ENCODE assay signal across 19 mouse cellular contexts in the genomic region with DNA sequence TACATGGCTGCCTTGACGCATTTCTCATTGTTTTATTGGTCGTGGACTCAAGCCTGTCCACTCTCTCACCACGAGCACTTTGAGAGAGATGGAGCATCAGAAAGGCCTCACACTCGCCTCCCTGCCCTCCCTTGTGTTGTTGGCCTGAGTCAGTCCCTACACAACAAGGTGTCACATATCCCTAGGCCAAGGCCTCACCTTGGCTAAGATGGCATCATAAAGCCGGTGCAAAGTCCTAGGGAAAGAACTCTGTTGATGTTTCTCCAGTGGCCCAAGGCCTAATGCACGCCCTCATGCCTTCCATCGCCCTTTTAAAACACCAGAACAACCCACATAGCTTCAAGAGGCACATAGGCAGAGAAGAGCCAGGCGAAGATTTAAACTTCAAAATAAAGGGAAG.
"Had no signal": no experiment of that assay in that cellular context is flagged by ENCODE, and none has a peak within 500 bp of the region (broad histone marks: within the 10 kb centered on the region; RNA-seq: fewer than 3 reads in every experiment).

No protein-coding gene starts in this region.

- H3K4me2 ChIP-seq: liver, embryonic 13.5 days; liver, embryonic 15.5 days; lung, embryonic 15.5 days; midbrain, embryonic 11.5 days; midbrain, embryonic 13.5 days; midbrain, embryonic 15.5 days; neural tube, embryonic 12.5 days; stomach, embryonic 15.5 days had no signal

- H3K36me3 ChIP-seq: liver, embryonic 13.5 days; liver, embryonic 15.5 days; lung, embryonic 15.5 days; midbrain, embryonic 13.5 days; midbrain, embryonic 15.5 days; neural tube, embryonic 12.5 days; stomach, embryonic 15.5 days had no signal

- DNase-seq: liver, embryonic 13.5 days; liver, postnatal 0 days; lung, adult 2 months; right cerebral cortex, postnatal 25 days; right cerebral cortex, postnatal 4 days; thymus, adult 2 months; thymus, postnatal 25 days; thymus, postnatal 4 days had no signal

- ATAC-seq: liver, postnatal 0 days; lung, postnatal 0 days; midbrain, embryonic 13.5 days; midbrain, embryonic 15.5 days had no signal

- H3K4me3 ChIP-seq: liver, embryonic 13.5 days; liver, embryonic 15.5 days; lung, embryonic 15.5 days; megakaryocyte, embryonic 14.5 days; midbrain, embryonic 13.5 days; midbrain, embryonic 15.5 days; neural tube, embryonic 12.5 days; stomach, embryonic 15.5 days had no signal

- H3K9me3 ChIP-seq: liver, embryonic 13.5 days; liver, embryonic 15.5 days; lung, embryonic 15.5 days; megakaryocyte, embryonic 14.5 days; midbrain, embryonic 13.5 days; midbrain, embryonic 15.5 days; neural tube, embryonic 12.5 days; stomach, embryonic 15.5 days had no signal

- H3K27me3 ChIP-seq: lung, embryonic 15.5 days; midbrain, embryonic 13.5 days; midbrain, embryonic 15.5 days; neural tube, embryonic 12.5 days; stomach, embryonic 15.5 days had no signal

- H3K27ac ChIP-seq: liver, embryonic 13.5 days; liver, embryonic 15.5 days; lung, embryonic 15.5 days; macrophage; midbrain, embryonic 13.5 days; midbrain, embryonic 15.5 days; neural tube, embryonic 12.5 days; stomach, embryonic 15.5 days; stomach, postnatal 0 days had no signal

- H3K9ac ChIP-seq: liver, embryonic 13.5 days; liver, embryonic 15.5 days; liver, postnatal 0 days; lung, embryonic 15.5 days; midbrain, embryonic 13.5 days; midbrain, embryonic 15.5 days; neural tube, embryonic 12.5 days; stomach, embryonic 15.5 days had no signal
